Mouse (Mus musculus) small intestine, adult 2 months (tissue): Measurements from ENCODE around the gene Rab29.

Source experiments
- CTCF ChIP-seq: fragments of 200-500 bp; IDR thresholded peaks from 2 replicates; pipeline ENCODE4 v1.5.1; 2012; ENCODE audit warnings: low read depth, mild to moderate bottlenecking, control low read depth, inconsistent platforms, low read length, moderate library complexity, mixed read lengths; ENCODE audit not compliant: insufficient replicate concordance, insufficient read length; ENCODE audit errors: extremely low read depth
- POLR2A ChIP-seq: fragments of 200-500 bp; IDR thresholded peaks from 2 replicates; pipeline ENCODE4 v1.6.1; 2012; ENCODE audit warnings: low read depth, mild to moderate bottlenecking, control low read depth, inconsistent platforms, low read length, moderate library complexity

GRCm38 (mm10) chr1:131890043-131890658, 23.1 kb downstream of the Rab29 start:
- no peak for TF ChIP-seq CTCF
- TF ChIP-seq POLR2A: no peak
